Mouse (Mus musculus): ENCODE results near the gene Inpp4b. TPM values are rescaled to one million over a fixed set of nuclear protein-coding genes. Genes with fewer than 3 reads are reported as not detected.
A peak's percentile ranks its signal among the peaks of the same experiment; 100 is the strongest.

Inpp4b gene
- polyA plus RNA-seq, 1 experiment from 2014 or later = 5.0 TPM

DNA sequence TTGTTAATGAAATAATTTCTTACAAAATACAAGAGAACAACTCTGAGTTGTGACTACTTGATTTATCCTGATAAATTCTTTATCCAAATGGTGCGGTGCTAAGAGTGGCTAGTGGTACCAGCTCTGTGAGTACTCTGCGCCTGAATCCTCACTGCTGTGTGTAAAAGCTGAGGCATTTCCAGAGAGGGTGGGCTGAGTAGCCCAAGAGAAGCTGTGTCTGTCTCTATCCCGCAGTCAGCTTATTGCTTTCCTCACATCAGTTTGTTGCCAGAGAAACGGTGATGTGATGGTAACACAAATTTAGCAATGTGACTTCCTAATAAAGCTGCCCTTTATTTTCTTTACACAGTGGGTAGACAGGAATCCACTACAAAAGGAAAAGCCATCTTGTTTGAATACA, 29.5 kb downstream of the Inpp4b start:
- Histone ChIP-seq H3K4me2 (replicated peaks) (no peak overlapping the region), H3K4me3 (no peak overlapping the region), H3K27ac (replicated peaks) (no peak overlapping the region), H3K9ac (replicated peaks) (no peak overlapping the region), H3K9me3 (no peaks in the 10 kb centered on the region), H3K27me3 (no peaks in the 10 kb centered on the region), H3K36me3 (no peaks in the 10 kb centered on the region), H3K4me1 (no peaks in the 10 kb centered on the region; the same call in 1 of the 2 replicates)
- ATAC-seq (ENCODE audit: low FRiP score, low read depth) = no peak
- 60% methylated on average over 4 of the region's 4 CpGs for WGBS

DNA sequence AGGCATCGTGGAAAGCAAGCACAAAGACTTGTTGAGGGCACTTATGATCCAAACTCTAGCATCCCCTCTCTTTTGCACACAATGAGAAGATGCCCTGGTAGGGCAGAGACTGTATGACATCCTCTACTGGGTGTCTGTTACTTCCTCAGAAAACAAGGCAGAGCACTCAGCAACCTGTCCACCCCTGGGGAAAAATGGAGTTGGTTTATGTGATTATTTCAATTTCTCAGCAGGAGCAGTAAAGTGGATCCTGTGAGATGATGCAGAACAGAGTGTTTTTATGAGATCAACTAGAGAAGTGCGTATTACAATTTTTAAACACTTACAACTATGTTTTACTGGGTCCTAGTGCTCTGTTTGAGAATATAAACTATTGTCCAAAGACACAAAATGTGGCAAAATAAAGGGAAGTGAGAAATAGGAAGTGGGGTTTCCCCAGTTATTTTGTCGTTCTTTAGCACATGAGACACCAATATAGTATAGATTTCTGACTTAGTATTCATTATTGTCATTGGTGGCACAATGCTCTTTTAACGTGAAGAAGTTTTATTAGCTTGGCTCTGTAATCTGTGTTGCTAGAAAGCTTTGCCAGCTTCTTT, 32.6 kb downstream of the Inpp4b start:
- ATAC-seq (ENCODE audit: low FRiP score, low read depth) = no peak
- Histone ChIP-seq H3K27ac (replicated peaks) (no peak overlapping the region), H3K36me3 (no peaks in the 10 kb centered on the region), H3K9ac (replicated peaks) (no peak overlapping the region), H3K27me3 (no peaks in the 10 kb centered on the region), H3K4me3 (no peak overlapping the region), H3K9me3 (no peaks in the 10 kb centered on the region), H3K4me1 (no peaks in the 10 kb centered on the region; the same call in 1 of the 2 replicates), H3K4me2 (replicated peaks) (no peak overlapping the region)
- 82% methylated on average over 4 of the region's 4 CpGs for WGBS

DNA sequence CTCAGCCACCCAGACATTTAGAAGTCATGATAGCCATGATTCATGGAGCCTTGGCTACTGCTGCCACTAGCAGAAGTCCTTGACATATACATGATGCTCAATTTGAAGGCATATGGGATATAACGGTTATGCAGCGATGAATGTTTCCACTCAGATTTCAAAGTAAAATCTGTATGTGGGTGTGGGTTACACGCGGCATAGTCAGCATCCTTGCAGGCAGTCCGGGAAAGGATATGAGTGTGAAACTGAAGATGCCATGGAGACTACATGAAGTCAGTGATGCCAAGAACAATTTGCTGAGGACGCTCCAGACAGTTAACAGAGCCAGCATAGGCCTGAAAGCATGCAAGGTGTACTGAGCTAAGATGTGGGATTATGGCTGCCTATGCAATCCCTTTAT, 46.6 kb downstream of the Inpp4b start:
- Histone ChIP-seq H3K4me2 (replicated peaks) (no peak overlapping the region), H3K36me3 (no peaks in the 10 kb centered on the region), H3K9ac (replicated peaks) (no peak overlapping the region), H3K9me3 (no peaks in the 10 kb centered on the region), H3K27me3 (no peaks in the 10 kb centered on the region), H3K4me3 (no peak overlapping the region), H3K27ac (replicated peaks) (no peak overlapping the region), H3K4me1 (no peaks in the 10 kb centered on the region)
- 93% methylated on average over 6 of the region's 6 CpGs for WGBS
- ATAC-seq (ENCODE audit: low FRiP score, low read depth) = no peak

DNA sequence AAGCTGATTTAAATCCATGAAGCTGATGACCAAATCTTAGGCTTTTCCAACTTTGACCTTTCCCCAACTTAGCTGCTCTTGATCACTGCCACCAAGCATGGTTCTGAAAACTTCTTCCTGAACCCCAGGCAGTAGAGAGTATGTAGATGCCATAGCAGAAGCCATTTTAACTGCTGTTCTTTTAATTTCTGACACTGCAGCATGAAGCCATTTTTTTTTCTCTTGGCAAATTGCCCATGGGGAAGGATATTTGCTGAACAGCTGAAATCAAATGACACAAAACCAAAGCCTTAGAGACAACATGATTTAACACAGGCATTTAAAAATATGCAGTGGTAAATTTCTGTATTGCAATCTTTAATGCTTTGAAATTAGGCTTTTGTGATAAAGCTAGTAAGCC, 56.7 kb downstream of the Inpp4b start:
- Histone ChIP-seq H3K27ac (replicated peaks) (no peak overlapping the region), H3K4me2 (replicated peaks) (no peak overlapping the region), H3K9me3 (no peaks in the 10 kb centered on the region), H3K4me1 (no peaks in the 10 kb centered on the region), H3K36me3 (no peaks in the 10 kb centered on the region), H3K9ac (replicated peaks) (no peak overlapping the region), H3K27me3 (no peaks in the 10 kb centered on the region), H3K4me3 (no peak overlapping the region)
- no peak for ATAC-seq (ENCODE audit: low FRiP score, low read depth)

DNA sequence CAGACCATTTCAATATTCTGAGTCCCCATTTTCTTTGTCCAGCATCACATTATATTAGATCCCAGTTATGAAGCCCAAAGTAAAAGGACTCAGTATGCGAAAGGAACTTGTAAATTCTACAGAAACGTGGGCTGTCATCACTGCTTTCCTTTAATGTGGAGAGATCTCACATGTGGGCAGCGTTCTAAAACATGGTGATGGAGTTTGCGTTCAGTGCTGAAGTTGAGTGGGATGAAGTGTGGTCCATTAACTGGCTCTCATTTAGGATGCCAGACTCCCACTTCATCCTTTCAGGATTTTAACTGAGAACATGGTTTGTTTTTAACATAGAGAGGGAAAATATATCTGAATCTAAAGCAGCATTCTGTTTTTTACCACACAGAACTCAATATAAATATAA, 57.1 kb downstream of the Inpp4b start:
- Histone ChIP-seq H3K4me3 (no peak overlapping the region), H3K36me3 (no peaks in the 10 kb centered on the region), H3K9ac (replicated peaks) (no peak overlapping the region), H3K27ac (replicated peaks) (no peak overlapping the region), H3K9me3 (no peaks in the 10 kb centered on the region), H3K4me2 (replicated peaks) (no peak overlapping the region), H3K4me1 (no peaks in the 10 kb centered on the region), H3K27me3 (no peaks in the 10 kb centered on the region)
- ATAC-seq (ENCODE audit: low FRiP score, low read depth) = no peak
- 84% methylated on average over 4 of the region's 4 CpGs for WGBS

DNA sequence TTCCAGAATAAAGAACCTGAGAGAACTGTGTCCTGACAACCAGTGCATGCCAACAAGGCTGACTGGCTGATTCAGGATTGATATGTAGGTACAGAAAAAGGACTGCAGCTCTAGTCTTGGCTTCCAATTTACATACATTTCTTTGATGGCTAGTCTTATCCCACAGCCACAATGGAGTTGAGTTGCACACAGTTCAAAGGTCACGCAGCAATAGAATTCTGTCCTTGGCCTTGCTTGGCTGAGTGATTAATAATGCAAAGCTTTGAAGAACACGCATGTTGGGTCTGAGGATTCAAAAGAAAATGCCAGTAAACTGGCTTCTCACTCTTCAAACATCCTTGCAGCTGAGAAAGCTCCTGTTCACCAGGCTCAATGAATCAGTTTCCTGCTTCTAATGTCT, 70.4 kb downstream of the Inpp4b start:
- Histone ChIP-seq H3K9ac (replicated peaks) (no peak overlapping the region), H3K36me3 (no peaks in the 10 kb centered on the region), H3K4me2 (replicated peaks) (no peak overlapping the region), H3K27ac (replicated peaks) (no peak overlapping the region), H3K4me1 (peaks cover 5% of the 10 kb centered on the region; the same call in 1 of the 2 replicates), H3K9me3 (no peaks in the 10 kb centered on the region), H3K27me3 (no peaks in the 10 kb centered on the region), H3K4me3 (no peak overlapping the region)
- ATAC-seq (ENCODE audit: low FRiP score, low read depth) = 0 out of 2 replicates have a peak, but pooled peaks have one; percentile 47
- 27% methylated on average over 2 of the region's 2 CpGs for WGBS

DNA sequence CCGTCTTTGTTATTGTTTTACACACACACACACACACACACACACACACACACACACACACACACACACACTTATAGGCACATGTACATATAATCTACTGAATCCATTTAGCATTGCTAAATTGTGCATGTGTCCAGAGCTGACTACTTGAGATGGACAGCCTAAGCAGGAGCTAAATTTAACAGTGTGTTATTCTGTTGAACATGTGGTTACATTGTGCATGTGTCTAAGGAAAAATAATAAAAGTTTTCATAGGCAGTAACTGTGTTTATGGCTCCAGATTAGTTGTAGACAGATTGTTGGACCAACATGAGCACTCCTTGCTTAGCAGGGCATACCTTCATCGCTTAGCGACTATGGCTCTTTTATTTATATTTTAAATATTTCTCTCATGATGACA, 101.6 kb downstream of the Inpp4b start:
- H3K27ac ChIP-seq (replicated peaks) = no peak overlapping the region
- H3K9me3 ChIP-seq = no peaks in the 10 kb centered on the region
- H3K9ac ChIP-seq (replicated peaks) = no peak overlapping the region
- no peak overlapping the region for H3K4me3 ChIP-seq
- 88% methylated on average over 3 of the region's 3 CpGs for WGBS
- no peak overlapping the region for H3K4me2 ChIP-seq (replicated peaks)
- no peak for ATAC-seq (ENCODE audit: low FRiP score, low read depth)
- H3K27me3 ChIP-seq = no peaks in the 10 kb centered on the region
- H3K4me1 ChIP-seq = no peaks in the 10 kb centered on the region
- H3K36me3 ChIP-seq = no peaks in the 10 kb centered on the region

DNA sequence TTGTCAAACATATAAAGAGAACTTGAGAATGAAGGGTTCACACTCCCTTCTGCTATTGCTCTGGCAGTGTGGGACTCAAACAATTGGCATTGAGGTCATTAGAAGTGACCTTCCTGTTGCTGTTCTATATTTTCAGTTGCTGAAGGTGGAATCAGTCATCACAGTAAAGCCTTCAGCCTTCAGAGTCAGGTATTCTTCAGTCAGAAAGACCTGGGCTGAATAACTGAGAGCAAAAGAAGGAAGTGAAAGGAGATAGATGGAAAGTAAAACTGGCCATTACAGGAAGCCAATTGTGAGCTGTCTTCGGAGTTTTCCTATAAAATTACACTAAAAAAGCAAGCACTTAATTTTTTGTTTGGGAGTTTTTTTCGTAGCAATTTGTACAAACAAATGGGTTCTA, 107.4 kb downstream of the Inpp4b start:
- Histone ChIP-seq H3K27me3 (no peaks in the 10 kb centered on the region), H3K9me3 (no peaks in the 10 kb centered on the region), H3K9ac (replicated peaks) (no peak overlapping the region), H3K27ac (replicated peaks) (no peak overlapping the region), H3K4me1 (peaks cover 5% of the 10 kb centered on the region; the same call in 1 of the 2 replicates), H3K36me3 (no peaks in the 10 kb centered on the region), H3K4me2 (replicated peaks) (no peak overlapping the region), H3K4me3 (no peak overlapping the region)
- 78% methylated on average over 2 of the region's 2 CpGs for WGBS
- no peak for ATAC-seq (ENCODE audit: low FRiP score, low read depth)

DNA sequence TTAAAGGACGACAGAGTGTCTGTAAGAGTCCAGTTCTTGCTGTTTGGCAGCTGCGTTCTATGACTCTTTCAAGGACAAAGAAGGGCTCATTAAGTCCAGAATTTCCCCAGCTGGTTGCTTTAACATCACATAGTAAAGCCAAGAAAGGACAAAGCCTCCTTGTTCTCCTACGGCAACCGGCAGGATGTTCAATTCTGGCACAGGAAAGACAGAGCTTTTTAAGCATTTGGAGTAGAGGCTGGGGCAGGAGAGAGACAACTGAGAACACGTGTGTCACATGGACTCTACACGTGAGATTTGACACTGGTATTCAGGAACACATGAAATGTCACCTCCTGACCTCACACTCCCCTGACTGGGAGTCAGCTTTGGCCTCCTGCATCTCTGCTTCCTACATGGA, 109.7 kb downstream of the Inpp4b start:
- Histone ChIP-seq H3K9me3 (no peaks in the 10 kb centered on the region), H3K9ac (replicated peaks) (no peak overlapping the region), H3K4me2 (replicated peaks) (no peak overlapping the region), H3K4me3 (no peak overlapping the region), H3K27me3 (no peaks in the 10 kb centered on the region), H3K27ac (replicated peaks) (no peak overlapping the region), H3K36me3 (no peaks in the 10 kb centered on the region), H3K4me1 (peaks cover 5% of the 10 kb centered on the region; the same call in 1 of the 2 replicates)
- 38% methylated on average over 6 of the region's 6 CpGs for WGBS
- ATAC-seq (ENCODE audit: low FRiP score, low read depth) = peak; percentile 44; the same call in 1 of the 2 replicates

DNA sequence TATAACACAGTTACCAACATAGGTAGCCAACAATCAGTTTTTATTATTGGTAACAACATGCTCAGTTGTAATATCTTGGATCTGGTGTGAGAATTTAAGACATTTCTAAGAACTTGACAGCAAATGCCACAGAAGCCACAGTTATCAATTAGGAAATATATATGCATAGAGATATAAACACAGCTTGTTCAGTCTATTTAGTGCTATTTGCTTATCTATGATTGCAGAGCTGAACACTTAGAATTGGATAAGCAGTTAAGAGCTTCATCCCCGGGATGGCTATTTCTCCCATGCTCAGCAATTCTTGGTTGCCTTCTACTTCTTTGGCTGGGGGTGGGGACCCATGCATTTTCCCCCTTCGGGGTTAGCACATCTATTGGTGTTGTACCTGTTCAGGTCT, 112.5 kb downstream of the Inpp4b start:
- Histone ChIP-seq H3K27me3 (no peaks in the 10 kb centered on the region), H3K9ac (replicated peaks) (no peak overlapping the region), H3K36me3 (no peaks in the 10 kb centered on the region), H3K4me3 (no peak overlapping the region), H3K4me2 (replicated peaks) (no peak overlapping the region), H3K27ac (replicated peaks) (no peak overlapping the region), H3K9me3 (no peaks in the 10 kb centered on the region), H3K4me1 (peaks cover 5% of the 10 kb centered on the region; the same call in 1 of the 2 replicates)
- WGBS = 82% methylated on average over 2 of the region's 2 CpGs
- ATAC-seq (ENCODE audit: low FRiP score, low read depth) = no peak

DNA sequence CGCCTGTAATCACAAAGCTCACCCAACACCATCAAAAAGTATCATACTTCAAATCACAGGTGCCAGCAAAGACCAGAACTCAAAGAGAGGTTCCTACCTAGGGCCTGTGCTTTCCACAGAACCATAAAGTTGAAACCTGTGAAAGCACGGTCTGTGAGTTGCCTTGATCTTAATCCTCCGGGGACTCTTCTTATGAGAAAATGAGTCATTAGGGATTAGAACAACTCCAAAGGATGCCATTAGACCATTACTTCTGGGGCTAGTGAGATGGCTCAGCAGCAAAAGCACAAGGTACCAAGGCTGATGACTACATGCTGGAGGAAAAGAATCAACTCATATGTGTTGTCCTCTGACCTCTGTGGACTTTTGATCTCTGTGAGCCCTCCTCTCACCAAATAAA, 121.4 kb downstream of the Inpp4b start:
- Histone ChIP-seq H3K9ac (replicated peaks) (no peak overlapping the region), H3K4me3 (no peak overlapping the region), H3K4me1 (no peaks in the 10 kb centered on the region), H3K27ac (replicated peaks) (no peak overlapping the region), H3K4me2 (replicated peaks) (no peak overlapping the region), H3K27me3 (no peaks in the 10 kb centered on the region), H3K9me3 (no peaks in the 10 kb centered on the region), H3K36me3 (no peaks in the 10 kb centered on the region)
- WGBS = 81% methylated on average over 3 of the region's 3 CpGs
- no peak for ATAC-seq (ENCODE audit: low FRiP score, low read depth)

DNA sequence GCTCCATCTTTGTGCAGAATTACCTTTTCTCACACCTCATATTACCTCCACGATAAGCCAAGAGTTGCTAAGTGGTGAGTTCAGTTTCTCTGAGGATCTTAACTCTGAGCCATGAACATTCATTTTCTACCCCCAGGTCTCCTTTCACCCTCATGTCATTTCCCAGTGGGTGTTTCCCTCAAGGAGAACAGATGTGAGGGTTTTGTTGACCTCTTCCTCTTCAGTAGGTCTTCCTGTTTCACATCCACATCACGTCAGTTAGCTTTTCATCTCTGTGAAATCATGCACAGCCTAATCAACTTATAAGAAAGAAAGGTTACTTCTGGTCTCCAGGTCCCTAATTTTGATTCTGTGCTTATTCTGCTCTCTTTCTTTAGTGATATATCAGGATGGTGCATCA, 124.4 kb downstream of the Inpp4b start:
- H3K4me3 ChIP-seq = no peak overlapping the region
- H3K4me2 ChIP-seq (replicated peaks) = no peak overlapping the region
- ATAC-seq (ENCODE audit: low FRiP score, low read depth) = no peak
- H3K9ac ChIP-seq (replicated peaks) = no peak overlapping the region
- no peaks in the 10 kb centered on the region for H3K27me3 ChIP-seq
- 77% methylated on average over 2 of the region's 2 CpGs for whole genome bisulfite sequencing
- no peaks in the 10 kb centered on the region for H3K36me3 ChIP-seq
- H3K9me3 ChIP-seq = no peaks in the 10 kb centered on the region
- H3K27ac ChIP-seq (replicated peaks) = no peak overlapping the region
- no peaks in the 10 kb centered on the region for H3K4me1 ChIP-seq

DNA sequence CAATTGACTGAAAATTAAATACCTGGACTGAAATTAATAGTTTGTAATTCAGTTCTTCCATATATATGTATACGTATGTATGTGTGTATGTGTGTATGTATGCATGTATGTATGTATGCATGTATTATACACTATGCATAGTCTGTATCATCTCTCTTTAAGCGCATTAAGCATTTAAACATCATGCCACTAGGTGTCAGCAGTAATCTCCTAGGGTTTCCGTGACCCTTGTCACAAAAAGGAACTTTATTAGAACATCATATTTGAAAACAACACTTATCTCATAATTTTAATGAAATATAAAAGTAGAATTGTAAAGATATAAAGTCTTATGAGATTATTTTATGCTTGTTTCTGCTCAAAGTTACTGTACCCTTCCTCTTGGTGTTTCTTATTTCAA, 136.3 kb downstream of the Inpp4b start:
- no peak overlapping the region for H3K4me3 ChIP-seq
- H3K4me2 ChIP-seq (replicated peaks) = no peak overlapping the region
- no peak; the same call in 1 of the 2 replicates for ATAC-seq (ENCODE audit: low FRiP score, low read depth)
- H3K27ac ChIP-seq (replicated peaks) = no peak overlapping the region
- H3K27me3 ChIP-seq = no peaks in the 10 kb centered on the region
- no peak overlapping the region for H3K9ac ChIP-seq (replicated peaks)
- no peaks in the 10 kb centered on the region for H3K36me3 ChIP-seq
- no peaks in the 10 kb centered on the region for H3K4me1 ChIP-seq
- 31% methylated on average over 3 of the region's 3 CpGs for WGBS
- H3K9me3 ChIP-seq = no peaks in the 10 kb centered on the region
